Mouse (Mus musculus) intestine, postnatal 0 days (tissue): Measurements from ENCODE around the gene Bcl2l15. TPM values are rescaled to one million over a fixed set of nuclear protein-coding genes. Genes with fewer than 3 reads are reported as not detected.

Source experiments
- ATAC-seq: fragments of 200-750 bp; cut with Nextera tagmentation; 2 replicates; pipeline ENCODE4 v1.8.0; 2017; ENCODE audit warnings: mild to moderate bottlenecking, moderate TSS enrichment, moderate library complexity
- H3K27ac ChIP-seq: fragments of 300-500 bp; sonication (generic); 2 replicates; pipeline ENCODE4 v1.5.1; 2014; ENCODE audit warnings: mild to moderate bottlenecking, low read depth, low read length, moderate library complexity
- H3K27me3 ChIP-seq: fragments of 300-500 bp; sonication (generic); replicated peaks from 2 replicates; pipeline ENCODE4 v1.6.1; 2014; ENCODE audit warnings: low read length, mixed read lengths; ENCODE audit not compliant: control insufficient read depth, insufficient read depth
- H3K36me3 ChIP-seq: fragments of 300-500 bp; sonication (generic); 2 replicates; pipeline ENCODE4 v1.6.1; 2014; ENCODE audit warnings: mild to moderate bottlenecking, moderate library complexity; ENCODE audit not compliant: control insufficient read depth, insufficient read depth
- H3K4me1 ChIP-seq: fragments of 300-500 bp; sonication (generic); replicated peaks from 2 replicates; pipeline ENCODE4 v1.6.1; 2014; ENCODE audit warnings: antibody characterized with exemption, low read length, mixed read lengths; ENCODE audit not compliant: control insufficient read depth, insufficient read depth
- H3K4me2 ChIP-seq: fragments of 300-500 bp; sonication (generic); replicated peaks from 2 replicates; pipeline ENCODE4 v1.6.1; 2014; ENCODE audit warnings: low read depth, mild to moderate bottlenecking, moderate library complexity
- H3K4me3 ChIP-seq: fragments of 300-500 bp; sonication (generic); 2 replicates; pipeline ENCODE4 v1.5.1; 2014; ENCODE audit warnings: low read depth, low read length
- H3K9ac ChIP-seq: fragments of 300-500 bp; sonication (generic); 2 replicates; pipeline ENCODE4 v1.6.1; 2014; ENCODE audit warnings: mild to moderate bottlenecking, low read depth, low read length
- H3K9me3 ChIP-seq: fragments of 300-500 bp; sonication (generic); 2 replicates; pipeline ENCODE4 v1.6.1; 2016; ENCODE audit warnings: mixed run types; ENCODE audit not compliant: control insufficient read depth
- CTCF ChIP-seq: sonication (generic); IDR thresholded peaks from 2 replicates; pipeline ENCODE4 v1.5.1; 2016; ENCODE audit warnings: low read depth, mild to moderate bottlenecking, control low read depth, antibody characterized with exemption, moderate library complexity
- WGBS: fragments of 180-500 bp; shearing (Covaris S2); extraction: QIAGEN DNeasy Blood & Tissue Kit; methylation state at CpG from one replicate; pipeline ENCODE4 v1.1.7; 2014; 5-methylcytosine and 5-hydroxymethylcytosine counted together
- polyA plus RNA-seq: library from polyadenylated mRNA; unstranded; fragments of >200 nt; fragmentation: Nextera tagmentation; extraction: Ambion mirVana; gene quantifications from 2 replicates; pipeline ENCODE4 v1.2.1, GENCODE M21; 2015

Bcl2l15 gene
- 27.1 and 31.6 TPM in 2 replicates for polyA plus RNA-seq

DNA sequence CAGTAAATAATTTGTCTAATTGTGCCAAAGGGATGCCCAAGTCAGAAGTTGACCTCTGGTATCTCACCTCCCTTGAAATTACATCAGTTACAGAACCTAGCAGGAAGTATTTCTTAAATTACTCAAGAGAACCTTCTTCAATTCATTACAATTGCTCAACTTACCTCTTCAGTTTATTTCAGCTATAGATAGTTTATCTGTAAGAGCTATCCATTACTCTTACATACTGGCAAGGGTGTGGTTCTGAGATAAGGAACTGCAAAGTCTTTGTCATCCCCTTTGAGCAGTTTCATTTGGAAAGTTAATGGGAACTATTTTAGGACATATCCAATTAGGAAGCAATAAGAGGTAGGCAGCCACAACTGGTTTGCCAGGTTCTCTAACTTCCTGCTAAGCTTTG is at the start of gene Bcl2l15:
TSS of gene Bcl2l15 (plus strand) at position 176 of the 400 bp plus-strand sequence.
- H3K4me3 ChIP-seq, result no peak within 1 kb of the TSS
- peak; percentile 48; the same call in 1 of the 2 replicates for ATAC-seq

DNA sequence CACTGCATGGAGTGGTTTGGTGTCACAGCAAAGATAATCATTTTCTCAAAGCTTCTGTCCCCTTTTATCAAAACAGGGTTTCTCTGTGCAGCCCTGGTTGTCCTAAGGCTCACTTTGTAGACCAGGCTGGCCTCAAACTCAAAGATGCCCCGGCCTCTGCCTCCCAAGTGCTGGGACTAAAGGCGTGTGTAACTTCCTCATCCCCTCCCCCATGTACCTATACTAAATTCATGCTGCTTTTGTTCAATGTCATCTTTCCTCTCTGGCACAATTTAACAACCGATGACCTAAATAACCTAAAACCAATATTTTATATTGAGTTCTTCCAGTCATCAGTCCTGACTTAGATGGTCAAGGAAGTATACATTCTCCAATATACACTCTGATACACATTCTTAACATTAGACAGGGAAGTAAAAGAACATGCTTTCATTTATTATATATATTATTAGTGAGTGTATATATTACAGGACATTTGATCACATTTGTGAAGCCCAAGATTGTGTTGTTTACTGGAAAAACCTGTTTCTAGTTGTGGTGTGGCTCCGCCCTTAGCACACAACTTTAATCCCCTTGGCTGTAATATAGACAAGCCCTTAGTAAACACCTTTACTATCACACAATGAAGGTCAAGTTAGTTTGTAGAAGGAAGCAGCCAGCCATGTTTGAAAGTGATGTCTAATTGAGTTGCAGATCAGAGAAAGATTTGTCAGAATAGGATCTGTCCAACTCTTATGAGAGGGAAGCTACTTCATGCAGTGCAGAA is 49.4 kb upstream of the Bcl2l15 start:
- no peak for TF ChIP-seq CTCF
- Histone ChIP-seq H3K4me3 (no peak overlapping the region), H3K4me2 (no peak overlapping the region), H3K9me3 (no peaks in the 10 kb centered on the region), H3K36me3 (0 out of 2 replicates have a peak, but pooled peaks cover 2% of the 10 kb centered on the region), H3K4me1 (no peaks in the 10 kb centered on the region), H3K27me3 (no peaks in the 10 kb centered on the region), H3K27ac (no peak overlapping the region), H3K9ac (no peak overlapping the region)
- WGBS, result 56% methylated on average over 4 of the region's 4 CpGs
- ATAC-seq, result peak; percentile 61; the same call in 1 of the 2 replicates

More for the DNA sequence above, at the start of gene Bcl2l15:
- no peak for TF ChIP-seq CTCF
- Histone ChIP-seq H3K9ac (no peak within 1 kb of the TSS), H3K27me3 (no peaks in the 10 kb centered on the region), H3K36me3 (no peaks in the 10 kb centered on the region; the same call in 1 of the 2 replicates), H3K4me2 (peak within 1 kb of the TSS; percentile 47), H3K4me1 (no peaks in the 10 kb centered on the region), H3K9me3 (no peaks in the 10 kb centered on the region), H3K27ac (no peak within 1 kb of the TSS)

DNA sequence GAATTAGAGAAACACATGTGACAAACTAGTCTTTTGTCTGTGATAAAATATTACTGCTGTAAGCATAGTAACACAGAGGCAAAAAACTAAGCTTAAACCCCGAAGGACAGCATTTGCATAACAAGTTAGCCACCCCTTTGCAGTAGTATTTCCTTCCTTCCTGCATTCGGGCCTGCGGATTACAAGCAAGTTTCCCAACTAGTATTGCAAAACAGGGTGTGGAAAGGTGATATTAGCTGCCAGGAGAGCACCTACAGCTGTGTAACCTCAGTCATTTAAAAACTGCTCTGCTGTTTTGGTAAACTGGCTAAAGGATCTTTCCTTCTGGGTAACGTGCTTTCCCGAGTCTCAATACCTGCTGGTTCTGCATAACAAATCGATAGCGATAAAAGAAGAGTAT is 45.2 kb upstream of the Bcl2l15 start:
- H3K4me1 ChIP-seq, result peaks cover 4% of the 10 kb centered on the region
- H3K27me3 ChIP-seq, result no peaks in the 10 kb centered on the region
- 39% methylated on average over 7 of the region's 7 CpGs for WGBS
- no peak overlapping the region for H3K4me3 ChIP-seq
- H3K36me3 ChIP-seq, result no peaks in the 10 kb centered on the region
- TF ChIP-seq CTCF, result no peak
- H3K4me2 ChIP-seq, result peak overlapping the region; percentile 17; the same call in 1 of the 2 replicates
- no peak for ATAC-seq
- H3K27ac ChIP-seq, result peak overlapping the region; percentile 57
- H3K9ac ChIP-seq, result no peak overlapping the region
- no peaks in the 10 kb centered on the region for H3K9me3 ChIP-seq

DNA sequence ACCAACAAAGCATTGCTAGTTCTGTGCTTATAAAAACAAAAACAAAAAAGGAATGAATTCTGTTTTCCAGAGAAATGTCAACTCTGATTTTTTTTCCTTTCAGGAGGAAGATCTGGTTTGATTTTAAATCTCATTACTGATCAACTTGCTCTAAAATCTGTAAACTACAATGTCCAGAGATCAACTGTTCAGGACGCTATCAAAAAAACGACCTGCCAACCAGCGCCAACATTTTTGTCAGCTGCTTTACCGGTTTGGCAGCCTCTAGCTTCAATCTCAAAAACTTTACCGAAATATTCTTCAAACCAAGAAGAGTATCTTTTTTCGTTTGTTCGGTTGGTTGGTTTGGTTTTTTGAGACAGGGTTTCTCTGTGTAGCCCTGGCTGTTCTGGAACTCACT is 43.3 kb upstream of the Bcl2l15 start:
- no peak overlapping the region for H3K4me3 ChIP-seq
- H3K4me2 ChIP-seq, result peak overlapping the region; percentile 76
- H3K27me3 ChIP-seq, result no peaks in the 10 kb centered on the region
- H3K36me3 ChIP-seq, result no peaks in the 10 kb centered on the region
- no peak overlapping the region for H3K9ac ChIP-seq
- TF ChIP-seq CTCF, result no peak
- no peak overlapping the region for H3K27ac ChIP-seq
- no peaks in the 10 kb centered on the region for H3K9me3 ChIP-seq
- no peak for ATAC-seq
- peaks cover 4% of the 10 kb centered on the region for H3K4me1 ChIP-seq
- WGBS, result 71% methylated on average over 7 of the region's 7 CpGs

DNA sequence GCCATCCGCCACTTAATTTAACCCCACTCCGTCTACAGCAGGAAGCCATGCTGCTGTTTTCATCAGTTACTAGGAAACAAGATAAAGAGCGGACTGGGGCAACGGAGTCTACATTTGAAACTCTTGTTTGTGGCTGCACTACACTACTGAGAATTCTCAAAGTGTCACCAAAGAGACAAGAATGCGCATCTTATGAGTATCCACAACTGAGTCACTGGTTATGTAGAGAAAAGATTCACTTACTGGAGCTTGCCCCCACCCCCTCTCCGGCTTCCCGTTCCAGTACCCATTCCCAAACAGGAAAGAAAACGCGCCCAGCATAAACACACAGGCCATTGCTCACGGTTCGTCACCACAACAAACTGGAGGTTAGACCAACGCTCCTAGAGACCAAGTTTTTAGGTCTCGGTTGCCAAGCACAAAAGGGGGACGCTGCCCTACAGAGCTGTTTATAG is 42.5 kb upstream of the Bcl2l15 start:
- Histone ChIP-seq H3K9ac (peak overlapping the region; percentile 87; the same call in 1 of the 2 replicates), H3K36me3 (no peaks in the 10 kb centered on the region), H3K4me1 (peaks cover 4% of the 10 kb centered on the region), H3K27ac (peak overlapping the region; percentile 86), H3K4me3 (peak overlapping the region; percentile 82), H3K4me2 (peak overlapping the region; percentile 76), H3K27me3 (no peaks in the 10 kb centered on the region), H3K9me3 (no peaks in the 10 kb centered on the region)
- no peak for TF ChIP-seq CTCF
- ATAC-seq, result no peak
- WGBS, result 2% methylated on average over 14 of the region's 14 CpGs

DNA sequence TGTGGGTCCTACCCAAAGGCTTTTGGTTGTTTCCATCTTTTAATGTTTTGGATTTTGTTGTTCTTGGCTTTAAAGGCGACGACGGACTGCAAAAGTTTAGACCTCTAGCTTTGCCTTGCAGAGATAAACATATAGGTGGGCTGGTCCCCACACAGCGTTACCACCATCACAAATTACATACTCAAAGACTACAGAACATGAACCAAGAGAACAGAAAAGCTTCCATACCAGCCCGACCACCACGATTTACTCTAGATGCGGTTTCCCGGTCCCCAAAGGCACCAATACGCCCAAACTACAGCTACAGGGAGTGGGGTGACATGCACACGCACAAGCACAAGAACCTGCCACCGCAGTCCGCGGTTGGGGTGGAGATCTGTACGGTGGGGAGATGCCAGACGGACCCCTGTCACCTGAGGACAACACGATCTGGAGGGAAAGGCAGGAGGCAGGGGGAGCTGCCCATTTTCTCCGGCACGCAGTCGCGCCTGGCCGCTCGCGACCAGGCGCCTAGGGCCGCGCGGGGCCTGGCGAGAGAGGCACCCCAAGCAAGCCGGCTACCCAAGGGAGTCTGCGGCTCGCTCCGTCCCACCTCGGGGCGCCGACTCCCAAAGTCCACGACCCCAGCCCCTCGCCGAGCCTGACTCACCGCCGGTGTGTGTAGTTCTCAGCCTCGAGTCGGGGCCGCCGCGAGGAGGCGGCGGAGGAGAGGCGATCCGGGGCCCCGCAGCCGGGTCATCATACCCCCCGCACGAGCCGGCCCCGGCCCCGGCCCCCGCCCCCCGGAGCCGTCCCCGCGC is 41.9 kb upstream of the Bcl2l15 start:
- Histone ChIP-seq H3K9me3 (no peaks in the 10 kb centered on the region), H3K4me3 (peak overlapping the region; percentile 82), H3K27me3 (no peaks in the 10 kb centered on the region), H3K27ac (peak overlapping the region; percentile 86), H3K9ac (peak overlapping the region; percentile 87), H3K36me3 (no peaks in the 10 kb centered on the region), H3K4me2 (peak overlapping the region; percentile 76), H3K4me1 (peaks cover 4% of the 10 kb centered on the region)
- under 1% methylated on average over 40 of the region's 61 CpGs for WGBS
- 0 out of 2 replicates have a peak, but pooled peaks have one; percentile 23 for TF ChIP-seq CTCF
- ATAC-seq, result peak; percentile 66
